Mouse (Mus musculus) natural killer cell, adult 2 months (primary cell): ENCODE results near the gene Chadl.
"Not testable (repeated sequence)": the region's sequence is repeated elsewhere in the genome, so short reads cannot be mapped to it uniquely, and the experiment has no call there.

Source experiments
- DNase-seq, 2 experiments: peaks; one replicate each; pipeline ENCODE4 v3.0.0; 2022; ENCODE audit warnings: low spot score in 2 of 2

Gene Chadl

GRCm38 (mm10) chr15:81697175-81697574 is at the start of gene Chadl:
Chadl (minus strand) TSS chr15:81697287.
- no peak for DNase-seq

- peak; percentile 51 to 52 for DNase-seq
Measured at GRCm38 (mm10) chr15:81745601-81746114, 48.6 kb upstream of the Chadl start.

- DNase-seq, result peak; percentile 52 to 67
Measured at GRCm38 (mm10) chr15:81744992-81745600, 48.0 kb upstream of the Chadl start, which contains the start of the genes Zc3h7b and Rangap1. Zc3h7b (plus strand) TSS chr15:81745057. Rangap1 (minus strand) TSS chr15:81745530.

- DNase-seq, result not testable (repeated sequence)
Measured at GRCm38 (mm10) chr15:81742368-81742767, 45.3 kb upstream of the Chadl start.

GRCm38 (mm10) chr15:81739924-81740323 is 42.8 kb upstream of the Chadl start:
- DNase-seq, result no peak

GRCm38 (mm10) chr15:81739296-81739695 is 42.2 kb upstream of the Chadl start:
- no peak for DNase-seq

- DNase-seq, result no peak
Measured at GRCm38 (mm10) chr15:81735075-81735474, 38.0 kb upstream of the Chadl start.

- peak; percentile 97 to 98 for DNase-seq
Measured at GRCm38 (mm10) chr15:81729792-81730635, 32.9 kb upstream of the Chadl start.

- DNase-seq, result peak; percentile 32 to 42
Measured at GRCm38 (mm10) chr15:81729241-81729791, 32.2 kb upstream of the Chadl start.

GRCm38 (mm10) chr15:81725965-81726364 is 28.9 kb upstream of the Chadl start:
- DNase-seq, result no peak

GRCm38 (mm10) chr15:81723653-81724052 is 26.6 kb upstream of the Chadl start:
- no peak for DNase-seq

GRCm38 (mm10) chr15:81722361-81722760 is 25.3 kb upstream of the Chadl start:
- no peak for DNase-seq

- DNase-seq, result no peak
Measured at GRCm38 (mm10) chr15:81719139-81719531, 22.0 kb upstream of the Chadl start.

GRCm38 (mm10) chr15:81718336-81719138 is 21.4 kb upstream of the Chadl start:
- DNase-seq, result no peak

- no peak for DNase-seq
Measured at GRCm38 (mm10) chr15:81713742-81714141, 16.7 kb upstream of the Chadl start.

- DNase-seq, result no peak
Measured at GRCm38 (mm10) chr15:81710801-81711200, 13.7 kb upstream of the Chadl start.

- DNase-seq, result no peak
Measured at GRCm38 (mm10) chr15:81709686-81710085, 12.6 kb upstream of the Chadl start.

- DNase-seq, result no peak
Measured at GRCm38 (mm10) chr15:81708991-81709390, 11.9 kb upstream of the Chadl start.

GRCm38 (mm10) chr15:81703094-81703489 is 6.0 kb upstream of the Chadl start:
- no peak for DNase-seq

- DNase-seq, result no peak
Measured at GRCm38 (mm10) chr15:81702306-81703093, 5.4 kb upstream of the Chadl start.

- DNase-seq, result not testable (repeated sequence)
Measured at GRCm38 (mm10) chr15:81701350-81701749, 4.3 kb upstream of the Chadl start.
